Mouse (Mus musculus): ENCODE measurements around the gene Nars2. TPM values are rescaled to one million over a fixed set of nuclear protein-coding genes. Genes with fewer than 3 reads are reported as not detected.
A peak's percentile ranks its signal among the peaks of the same experiment; 100 is the strongest.

The Nars2 gene
- polyA plus RNA-seq, 1 experiment from 2014 or later: 23.5 TPM

GRCm38 (mm10) chr7:96981366-96981765 lies 30.1 kb downstream of the Nars2 start:
- no peak overlapping the region for H3K4me3 ChIP-seq (ENCODE audit: low read depth, low read length)
- no peak overlapping the region for H3K9ac ChIP-seq (ENCODE audit: low read length)
- no peaks in the 10 kb centered on the region for H3K36me3 ChIP-seq (ENCODE audit: control insufficient read depth, insufficient read depth, low read length)
- WGBS: 81% methylated on average over 2 of the region's 2 CpGs
- H3K9me3 ChIP-seq (ENCODE audit: control insufficient read depth, low read length): no peaks in the 10 kb centered on the region
- H3K27me3 ChIP-seq (replicated peaks; ENCODE audit: control insufficient read depth, insufficient read depth, low read length): no peaks in the 10 kb centered on the region
- H3K4me2 ChIP-seq (ENCODE audit: low read length): no peak overlapping the region
- ATAC-seq (replicated peaks; ENCODE audit: low FRiP score, low TSS enrichment, low read depth) (no peak), DNase-seq (ENCODE audit: low spot score) (no peak)
- no peak overlapping the region for H3K27ac ChIP-seq (ENCODE audit: low read depth)
- H3K4me1 ChIP-seq (replicated peaks; ENCODE audit: control insufficient read depth, insufficient read depth, low read length): peaks cover 9% of the 10 kb centered on the region

GRCm38 (mm10) chr7:96983660-96984347 lies 32.5 kb downstream of the Nars2 start:
- no peaks in the 10 kb centered on the region for H3K9me3 ChIP-seq (ENCODE audit: control insufficient read depth, low read length)
- peak overlapping the region; percentile 40 for H3K27ac ChIP-seq (ENCODE audit: low read depth)
- DNase-seq (ENCODE audit: low spot score) (no peak), ATAC-seq (replicated peaks; ENCODE audit: low FRiP score, low TSS enrichment, low read depth) (0 out of 2 replicates have a peak, but pooled peaks have one; percentile 36)
- no peaks in the 10 kb centered on the region for H3K36me3 ChIP-seq (ENCODE audit: control insufficient read depth, insufficient read depth, low read length)
- H3K4me2 ChIP-seq (ENCODE audit: low read length): no peak overlapping the region
- H3K27me3 ChIP-seq (replicated peaks; ENCODE audit: control insufficient read depth, insufficient read depth, low read length): no peaks in the 10 kb centered on the region
- no peak overlapping the region for H3K9ac ChIP-seq (ENCODE audit: low read length)
- H3K4me1 ChIP-seq (replicated peaks; ENCODE audit: control insufficient read depth, insufficient read depth, low read length): peaks cover 17% of the 10 kb centered on the region
- no peak overlapping the region for H3K4me3 ChIP-seq (ENCODE audit: low read depth, low read length)
- 30% methylated on average over 7 of the region's 7 CpGs for WGBS

GRCm38 (mm10) chr7:96985798-96986197 lies 34.5 kb downstream of the Nars2 start:
- peak overlapping the region; percentile 33 for H3K4me2 ChIP-seq (ENCODE audit: low read length)
- 3% methylated on average over 8 of the region's 8 CpGs for WGBS
- ATAC-seq (replicated peaks; ENCODE audit: low FRiP score, low TSS enrichment, low read depth): no peak
- no peaks in the 10 kb centered on the region for H3K9me3 ChIP-seq (ENCODE audit: control insufficient read depth, low read length)
- 0 out of 2 replicates have a peak overlapping the region, but pooled peaks have one; percentile 4 for H3K9ac ChIP-seq (ENCODE audit: low read length)
- H3K4me1 ChIP-seq (replicated peaks; ENCODE audit: control insufficient read depth, insufficient read depth, low read length): peaks cover 18% of the 10 kb centered on the region
- no peaks in the 10 kb centered on the region for H3K27me3 ChIP-seq (replicated peaks; ENCODE audit: control insufficient read depth, insufficient read depth, low read length)
- DNase-seq (ENCODE audit: low spot score): peak; percentile 60
- H3K27ac ChIP-seq (ENCODE audit: low read depth): peak overlapping the region; percentile 24; the same call in 1 of the 2 replicates
- H3K36me3 ChIP-seq (ENCODE audit: control insufficient read depth, insufficient read depth, low read length): no peaks in the 10 kb centered on the region
- H3K4me3 ChIP-seq (ENCODE audit: low read depth, low read length): no peak overlapping the region

- Histone ChIP-seq H3K4me2 (ENCODE audit: low read length) (no peak overlapping the region), H3K9ac (ENCODE audit: low read length) (no peak overlapping the region), H3K36me3 (ENCODE audit: control insufficient read depth, insufficient read depth, low read length) (no peaks in the 10 kb centered on the region), H3K4me1 (replicated peaks; ENCODE audit: control insufficient read depth, insufficient read depth, low read length) (peaks cover 22% of the 10 kb centered on the region), H3K27me3 (replicated peaks; ENCODE audit: control insufficient read depth, insufficient read depth, low read length) (no peaks in the 10 kb centered on the region), H3K27ac (ENCODE audit: low read depth) (no peak overlapping the region), H3K4me3 (ENCODE audit: low read depth, low read length) (no peak overlapping the region), H3K9me3 (ENCODE audit: control insufficient read depth, low read length) (no peaks in the 10 kb centered on the region)
- ATAC-seq (replicated peaks; ENCODE audit: low FRiP score, low TSS enrichment, low read depth): no peak
- 62% methylated on average over 9 of the region's 9 CpGs for WGBS
- no peak for DNase-seq (ENCODE audit: low spot score)
Measured at GRCm38 (mm10) chr7:96986795-96987445, 35.6 kb downstream of the Nars2 start.

- ATAC-seq (replicated peaks; ENCODE audit: low FRiP score, low TSS enrichment, low read depth) (no peak), DNase-seq (ENCODE audit: low spot score) (no peak)
- no peak overlapping the region for H3K4me3 ChIP-seq (ENCODE audit: low read depth, low read length)
- H3K4me2 ChIP-seq (ENCODE audit: low read length): no peak overlapping the region
- 43% methylated on average over 4 of the region's 4 CpGs for WGBS
- H3K36me3 ChIP-seq (ENCODE audit: control insufficient read depth, insufficient read depth, low read length): no peaks in the 10 kb centered on the region
- H3K27ac ChIP-seq (ENCODE audit: low read depth): no peak overlapping the region
- no peak overlapping the region for H3K9ac ChIP-seq (ENCODE audit: low read length)
- no peaks in the 10 kb centered on the region for H3K9me3 ChIP-seq (ENCODE audit: control insufficient read depth, low read length)
- no peaks in the 10 kb centered on the region for H3K27me3 ChIP-seq (replicated peaks; ENCODE audit: control insufficient read depth, insufficient read depth, low read length)
- peaks cover 22% of the 10 kb centered on the region for H3K4me1 ChIP-seq (replicated peaks; ENCODE audit: control insufficient read depth, insufficient read depth, low read length)
Measured at GRCm38 (mm10) chr7:96987676-96988075, 36.4 kb downstream of the Nars2 start.

- H3K4me3 ChIP-seq (ENCODE audit: low read depth, low read length): no peak overlapping the region
- no peaks in the 10 kb centered on the region for H3K9me3 ChIP-seq (ENCODE audit: control insufficient read depth, low read length)
- 30% methylated on average over 3 of the region's 3 CpGs for WGBS
- H3K4me1 ChIP-seq (replicated peaks; ENCODE audit: control insufficient read depth, insufficient read depth, low read length): no peaks in the 10 kb centered on the region
- no peak overlapping the region for H3K27ac ChIP-seq (ENCODE audit: low read depth)
- H3K36me3 ChIP-seq (ENCODE audit: control insufficient read depth, insufficient read depth, low read length): no peaks in the 10 kb centered on the region
- H3K4me2 ChIP-seq (ENCODE audit: low read length): no peak overlapping the region
- no peaks in the 10 kb centered on the region for H3K27me3 ChIP-seq (replicated peaks; ENCODE audit: control insufficient read depth, insufficient read depth, low read length)
- H3K9ac ChIP-seq (ENCODE audit: low read length): no peak overlapping the region
- no peak for ATAC-seq (replicated peaks; ENCODE audit: low FRiP score, low TSS enrichment, low read depth)
- DNase-seq (ENCODE audit: low spot score): no peak
Measured at GRCm38 (mm10) chr7:97012956-97013355, 61.7 kb downstream of the Nars2 start.

- 53% methylated on average over 4 of the region's 4 CpGs for WGBS
- no peaks in the 10 kb centered on the region for H3K9me3 ChIP-seq (ENCODE audit: control insufficient read depth, low read length)
- no peak overlapping the region for H3K9ac ChIP-seq (ENCODE audit: low read length)
- DNase-seq (ENCODE audit: low spot score): no peak
- H3K27me3 ChIP-seq (replicated peaks; ENCODE audit: control insufficient read depth, insufficient read depth, low read length): no peaks in the 10 kb centered on the region
- H3K4me3 ChIP-seq (ENCODE audit: low read depth, low read length): no peak overlapping the region
- ATAC-seq (replicated peaks; ENCODE audit: low FRiP score, low TSS enrichment, low read depth): peak; percentile 55; the same call in 1 of the 2 replicates
- no peak overlapping the region; the same call in 1 of the 2 replicates for H3K27ac ChIP-seq (ENCODE audit: low read depth)
- H3K36me3 ChIP-seq (ENCODE audit: control insufficient read depth, insufficient read depth, low read length): no peaks in the 10 kb centered on the region
- no peak overlapping the region for H3K4me2 ChIP-seq (ENCODE audit: low read length)
- H3K4me1 ChIP-seq (replicated peaks; ENCODE audit: control insufficient read depth, insufficient read depth, low read length): no peaks in the 10 kb centered on the region
Measured at GRCm38 (mm10) chr7:97018005-97018404, 66.7 kb downstream of the Nars2 start.

- Histone ChIP-seq H3K4me2 (ENCODE audit: low read length) (no peak overlapping the region), H3K9ac (ENCODE audit: low read length) (no peak overlapping the region), H3K27ac (ENCODE audit: low read depth) (no peak overlapping the region; the same call in 1 of the 2 replicates), H3K27me3 (replicated peaks; ENCODE audit: control insufficient read depth, insufficient read depth, low read length) (no peaks in the 10 kb centered on the region), H3K36me3 (ENCODE audit: control insufficient read depth, insufficient read depth, low read length) (no peaks in the 10 kb centered on the region), H3K4me3 (ENCODE audit: low read depth, low read length) (no peak overlapping the region), H3K9me3 (ENCODE audit: control insufficient read depth, low read length) (no peaks in the 10 kb centered on the region), H3K4me1 (replicated peaks; ENCODE audit: control insufficient read depth, insufficient read depth, low read length) (no peaks in the 10 kb centered on the region)
- 58% methylated on average over 3 of the region's 3 CpGs for WGBS
- DNase-seq (ENCODE audit: low spot score) (no peak), ATAC-seq (replicated peaks; ENCODE audit: low FRiP score, low TSS enrichment, low read depth) (peak; percentile 83)
Measured at GRCm38 (mm10) chr7:97018418-97018817, 67.1 kb downstream of the Nars2 start.
